Comparison of ENCODE assay signal across 10 mouse cellular contexts in the genomic region with DNA sequence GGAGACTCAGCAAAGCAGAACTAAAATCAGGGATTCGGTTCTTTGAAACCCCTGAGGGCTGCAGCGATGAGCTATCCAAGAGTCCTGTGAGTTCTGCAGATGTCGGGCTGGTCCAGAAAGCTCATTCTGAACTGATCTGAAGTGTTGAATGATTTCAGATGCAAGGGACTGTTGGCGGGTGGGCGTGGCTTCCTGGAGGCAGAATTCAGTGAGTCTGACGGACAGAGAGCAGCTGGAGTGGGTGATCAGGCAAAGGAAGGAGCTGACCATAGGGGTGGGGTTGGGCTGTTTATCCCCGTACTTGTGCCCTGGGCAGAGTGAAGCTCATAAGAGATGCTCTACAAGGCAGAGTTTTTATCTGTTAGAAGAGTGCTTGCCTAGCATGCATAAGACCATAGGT. TPM values are rescaled to one million over a fixed set of nuclear protein-coding genes. Genes with fewer than 3 reads are reported as not detected.
DNase-seq lines count a peak whose midpoint lies in the region; ATAC-seq and TF ChIP-seq lines count a peak whose summit lies in the region.
"Had no signal": no experiment of that assay in that cellular context is flagged by ENCODE, and none has a peak within 500 bp of the region (broad histone marks: within the 10 kb centered on the region; RNA-seq: fewer than 3 reads in every experiment).

No protein-coding gene starts in this region.

- H3K79me3 ChIP-seq in C2C12 (ENCODE audit: low read depth) = no peaks in the 10 kb centered on the region

- no peaks in the 10 kb centered on the region for H3K27me3 ChIP-seq in kidney, embryonic 14.5 days (ENCODE audit: control insufficient read depth, insufficient read depth, low read length)
- no peaks in the 10 kb centered on the region for H3K27me3 ChIP-seq in C2C12 (ENCODE audit: control insufficient read depth, insufficient read depth, insufficient read length)
- no peaks in the 10 kb centered on the region for H3K27me3 ChIP-seq in lung, embryonic 16.5 days (ENCODE audit: control insufficient read depth, insufficient read depth, low read depth, low read length)
- H3K27me3 ChIP-seq: embryonic facial prominence, embryonic 15.5 days had no signal

- H3K27ac ChIP-seq in kidney, embryonic 14.5 days (ENCODE audit: low read depth, low read length) = peak overlapping the region; percentile 25; the same call in 1 of the 2 replicates
- H3K27ac ChIP-seq in lung, embryonic 16.5 days (ENCODE audit: low read length) = peak overlapping the region; percentile 14; the same call in 1 of the 2 replicates
- H3K27ac ChIP-seq: embryonic facial prominence, embryonic 15.5 days had no signal

- no peak overlapping the region for H3K4me2 ChIP-seq in kidney, embryonic 14.5 days (replicated peaks; ENCODE audit: low read depth, low read length)
- H3K4me2 ChIP-seq in lung, embryonic 16.5 days (ENCODE audit: low read depth, low read length) = no peak overlapping the region
- H3K4me2 ChIP-seq: embryonic facial prominence, embryonic 15.5 days had no signal

- ATAC-seq in kidney, embryonic 14.5 days (ENCODE audit: low FRiP score, low TSS enrichment) = no peak
- peak; percentile 82 for ATAC-seq in lung, embryonic 16.5 days (ENCODE audit: low read depth)
- ATAC-seq: activated CD4-positive, CD25-positive, alpha-beta regulatory T cell, adult 4 months had no signal

- no peaks in the 10 kb centered on the region for H3K79me2 ChIP-seq in C2C12 (ENCODE audit: control insufficient read depth, insufficient read depth)

- H3ac ChIP-seq in C2C12 (ENCODE audit: control insufficient read depth, insufficient read length, low read depth) = no peak overlapping the region

- DNase-seq in kidney, adult 11 months = no peak
- DNase-seq in embryo, embryonic 10.5 days (ENCODE audit: low spot score) = peak; percentile 65
- DNase-seq in neural tube, embryonic 10.5 days (ENCODE audit: extremely low spot score, low spot score) = no peak
- no peak for DNase-seq in layer of hippocampus, postnatal 36 days

- H3K9ac ChIP-seq in kidney, embryonic 14.5 days (ENCODE audit: low read depth, low read length) = no peak overlapping the region
- H3K9ac ChIP-seq in lung, embryonic 16.5 days (ENCODE audit: low read length) = no peak overlapping the region
- H3K9ac ChIP-seq: embryonic facial prominence, embryonic 15.5 days had no signal

- no peak for TF ChIP-seq CTCF in C2C12 (IDR thresholded peaks at IDR 0.05; ENCODE audit: control insufficient read depth, insufficient read depth, insufficient read length)

- WGBS in kidney, embryonic 14.5 days = 34% methylated on average over 7 of the region's 7 CpGs
- 22% methylated on average over 7 of the region's 7 CpGs for WGBS in lung, embryonic 16.5 days

- peaks cover 29% of the 10 kb centered on the region for H3K4me1 ChIP-seq in kidney, embryonic 14.5 days (ENCODE audit: control insufficient read depth, insufficient read depth, low read length)
- H3K4me1 ChIP-seq in lung, embryonic 16.5 days (replicated peaks; ENCODE audit: control insufficient read depth, insufficient read depth, low read length) = peaks cover 7% of the 10 kb centered on the region

- no peak overlapping the region for H3K4me3 ChIP-seq in kidney, embryonic 14.5 days (ENCODE audit: low read length)
- no peak overlapping the region for H3K4me3 ChIP-seq in C2C12 (ENCODE audit: insufficient read depth, poor library complexity, severe bottlenecking)
- H3K4me3 ChIP-seq in lung, embryonic 16.5 days (ENCODE audit: low read length) = no peak overlapping the region
- H3K4me3 ChIP-seq: embryonic facial prominence, embryonic 15.5 days had no signal

- peaks cover 17% of the 10 kb centered on the region; the same call in 1 of the 2 replicates for H3K36me3 ChIP-seq in kidney, embryonic 14.5 days (ENCODE audit: control insufficient read depth, insufficient read depth, low read length)
- no peaks in the 10 kb centered on the region for H3K36me3 ChIP-seq in C2C12 (ENCODE audit: control insufficient read depth, insufficient read depth)
- H3K36me3 ChIP-seq in lung, embryonic 16.5 days (ENCODE audit: control insufficient read depth, insufficient read depth, low read length) = no peaks in the 10 kb centered on the region
- H3K36me3 ChIP-seq: embryonic facial prominence, embryonic 15.5 days had no signal

- H3K9me3 ChIP-seq in kidney, embryonic 14.5 days (ENCODE audit: control insufficient read depth, low read length) = no peaks in the 10 kb centered on the region
- no peaks in the 10 kb centered on the region for H3K9me3 ChIP-seq in lung, embryonic 16.5 days (ENCODE audit: control insufficient read depth, low read length)
- H3K9me3 ChIP-seq: embryonic facial prominence, embryonic 15.5 days had no signal

TF ChIP-seq in C2C12, 6 proteins besides CTCF, POLR2A, EP300 and RAD21:
- TF ChIP-seq USF1 (IDR thresholded peaks at IDR 0.05; ENCODE audit: low read depth) (no peak), MYOD1 (IDR thresholded peaks at IDR 0.05; ENCODE audit: control insufficient read depth, insufficient read length, low read depth) (peak; percentile 83)
TF ChIP-seq in C2C12: peak in this region for 1.

RNA-seq across cellular contexts. Expression of gene Ccdc33, which starts 24.8 kb away (rescaled TPM):
- 0.09 and 0.57 TPM in 2 replicates for polyA plus RNA-seq in kidney, embryonic 14.5 days (2014; fragmentation: Nextera tagmentation; extraction: Ambion mirVana)
- not detected for polyA plus RNA-seq in C2C12 (2012; fragmentation: generic; extraction: Trizol)
- 0.68 and 1.4 TPM in 2 replicates for polyA plus RNA-seq in lung, embryonic 16.5 days (2015; fragmentation: Nextera tagmentation; extraction: Ambion mirVana)
- total RNA-seq in layer of hippocampus, postnatal 36 days (2021) = under 1 TPM; 0.30 to 0.73 TPM
- total RNA-seq: megakaryocyte progenitor cell, adult 5-6 weeks had no signal
- polyA plus RNA-seq: activated CD4-positive, CD25-positive, alpha-beta regulatory T cell, adult 4 months had no signal
